Mouse (Mus musculus) forebrain, embryonic 16.5 days (tissue): ENCODE measurements around the gene Zbtb43. TPM values are rescaled to one million over a fixed set of nuclear protein-coding genes. Genes with fewer than 3 reads are reported as not detected.

ENCODE experiments used
- ATAC-seq: fragments of 200-750 bp; cut with Nextera tagmentation; 2 replicates; pipeline ENCODE4 v1.8.0; 2017; ENCODE audit warnings: mild to moderate bottlenecking, moderate library complexity
- H3K27ac ChIP-seq: fragments of 300-500 bp; sonication (generic); 2 replicates; pipeline ENCODE4 v1.5.1; 2014; ENCODE audit warnings: low read length, control low read depth
- H3K27me3 ChIP-seq: fragments of 300-500 bp; sonication (generic); replicated peaks from 2 replicates; pipeline ENCODE4 v1.6.1; 2014; ENCODE audit warnings: low read length; ENCODE audit not compliant: control insufficient read depth, insufficient read depth
- H3K36me3 ChIP-seq: fragments of 300-500 bp; sonication (generic); 2 replicates; pipeline ENCODE4 v1.6.1; 2014; ENCODE audit not compliant: control insufficient read depth, insufficient read depth
- H3K4me1 ChIP-seq: fragments of 300-500 bp; sonication (generic); replicated peaks from 2 replicates; pipeline ENCODE4 v1.6.1; 2014; ENCODE audit warnings: low read length; ENCODE audit not compliant: control insufficient read depth, insufficient read depth
- H3K4me2 ChIP-seq: fragments of 300-500 bp; sonication (generic); 2 replicates; pipeline ENCODE4 v1.6.1; 2014; ENCODE audit warnings: mild to moderate bottlenecking, low read length, control low read depth
- H3K4me3 ChIP-seq: fragments of 300-500 bp; sonication (generic); replicated peaks from 2 replicates; pipeline ENCODE4 v1.5.1; 2014; ENCODE audit warnings: mild to moderate bottlenecking, low read length, control low read depth
- H3K9ac ChIP-seq: fragments of 300-500 bp; sonication (generic); replicated peaks from 2 replicates; pipeline ENCODE4 v1.6.1; 2014; ENCODE audit warnings: low read depth, low read length, control low read depth
- H3K9me3 ChIP-seq: fragments of 300-500 bp; sonication (generic); 2 replicates; pipeline ENCODE4 v1.6.1; 2016; ENCODE audit warnings: low read length; ENCODE audit not compliant: control insufficient read depth
- WGBS: fragments of 180-500 bp; shearing (Covaris S2); extraction: QIAGEN DNeasy Blood & Tissue Kit; methylation state at CpG from one replicate; pipeline ENCODE4 v1.1.7; 2014; 5-methylcytosine and 5-hydroxymethylcytosine counted together
- polyA plus RNA-seq: library from polyadenylated mRNA; unstranded; fragments of >200 nt; fragmentation: Nextera tagmentation; extraction: Ambion mirVana; gene quantifications from 2 replicates; pipeline ENCODE4 v1.2.1, GENCODE M21; 2015

The Zbtb43 gene
- polyA plus RNA-seq, 1 experiment from 2014 or later, result 32.7 TPM

DNA sequence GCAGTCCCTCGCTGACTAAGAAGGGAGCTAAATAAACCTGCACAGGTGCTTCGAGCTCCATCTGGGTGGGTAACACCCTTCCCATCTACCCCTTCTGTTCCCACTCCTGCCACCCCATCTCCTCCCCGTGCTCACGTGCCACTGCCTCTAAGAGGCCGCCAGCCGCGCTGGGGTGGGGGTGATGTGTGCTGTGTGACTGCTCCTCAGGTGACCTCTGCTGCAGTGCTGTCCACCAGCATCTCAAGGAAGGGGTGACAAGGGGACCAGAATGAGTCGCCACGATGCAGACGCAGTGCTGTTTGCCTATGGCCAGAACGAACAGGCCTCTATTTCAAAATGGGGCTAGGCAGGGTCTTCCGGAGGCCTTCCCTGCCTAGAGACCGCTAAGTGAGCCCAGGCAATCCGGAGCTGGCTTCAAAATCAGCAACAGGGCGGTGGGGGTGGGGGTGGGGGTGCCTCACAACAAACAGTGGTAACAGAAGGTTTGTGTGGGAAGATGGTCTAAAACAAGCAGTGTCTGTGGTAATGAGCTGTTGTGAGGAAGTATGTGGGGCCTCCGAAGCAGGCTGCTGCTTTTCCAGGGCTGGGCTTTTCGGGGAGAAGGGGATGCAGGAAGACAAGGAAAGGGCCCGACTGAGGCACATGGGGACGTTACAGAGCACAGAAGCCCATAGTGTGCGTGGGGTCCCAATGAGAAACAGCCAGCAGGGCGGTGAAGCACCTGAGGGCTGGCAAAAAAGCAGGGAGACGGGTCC lies 19.1 kb downstream of the Zbtb43 start:
- Histone ChIP-seq H3K36me3 (peaks cover 22% of the 10 kb centered on the region), H3K4me3 (no peak overlapping the region), H3K4me1 (peaks cover 17% of the 10 kb centered on the region), H3K9me3 (no peaks in the 10 kb centered on the region), H3K27ac (no peak overlapping the region), H3K9ac (no peak overlapping the region), H3K27me3 (no peaks in the 10 kb centered on the region), H3K4me2 (no peak overlapping the region)
- ATAC-seq, result no peak
- 89% methylated on average over 22 of the region's 22 CpGs for WGBS

GRCm38 (mm10) chr2:33446796-33447195 lies 21.6 kb downstream of the Zbtb43 start:
- Histone ChIP-seq H3K9me3 (no peaks in the 10 kb centered on the region), H3K27ac (no peak overlapping the region), H3K4me1 (no peaks in the 10 kb centered on the region), H3K36me3 (peaks cover 7% of the 10 kb centered on the region), H3K27me3 (no peaks in the 10 kb centered on the region), H3K4me3 (no peak overlapping the region), H3K9ac (no peak overlapping the region), H3K4me2 (no peak overlapping the region)
- 70% methylated on average over 1 of the region's 1 CpGs for WGBS
- ATAC-seq, result no peak

DNA sequence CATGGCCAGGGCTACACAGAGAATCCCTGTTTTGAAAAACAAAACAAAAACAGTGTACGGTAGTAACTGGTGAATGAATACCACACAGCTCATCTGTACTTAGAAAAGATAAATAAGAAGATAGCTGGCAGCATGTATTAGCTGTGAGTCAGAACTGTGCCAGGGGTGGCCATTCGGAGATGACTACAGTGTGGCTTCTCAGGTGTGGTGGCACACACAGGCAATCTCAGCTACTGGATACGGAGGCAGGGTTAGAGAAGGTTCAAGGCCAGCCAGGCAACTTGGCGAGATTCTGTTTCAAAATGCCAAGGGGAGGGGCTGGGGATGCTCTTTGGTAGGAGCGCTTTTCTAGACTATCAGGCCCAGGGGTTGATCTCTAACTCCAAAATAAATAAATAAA lies 22.6 kb downstream of the Zbtb43 start:
- H3K27ac ChIP-seq, result no peak overlapping the region
- no peak overlapping the region for H3K9ac ChIP-seq
- H3K9me3 ChIP-seq, result no peaks in the 10 kb centered on the region
- peaks cover 1% of the 10 kb centered on the region for H3K36me3 ChIP-seq
- H3K4me2 ChIP-seq, result no peak overlapping the region
- peaks cover 3% of the 10 kb centered on the region; the same call in 1 of the 2 replicates for H3K4me1 ChIP-seq
- no peak overlapping the region for H3K4me3 ChIP-seq
- 88% methylated on average over 5 of the region's 5 CpGs for WGBS
- no peak for ATAC-seq
- H3K27me3 ChIP-seq, result no peaks in the 10 kb centered on the region

DNA sequence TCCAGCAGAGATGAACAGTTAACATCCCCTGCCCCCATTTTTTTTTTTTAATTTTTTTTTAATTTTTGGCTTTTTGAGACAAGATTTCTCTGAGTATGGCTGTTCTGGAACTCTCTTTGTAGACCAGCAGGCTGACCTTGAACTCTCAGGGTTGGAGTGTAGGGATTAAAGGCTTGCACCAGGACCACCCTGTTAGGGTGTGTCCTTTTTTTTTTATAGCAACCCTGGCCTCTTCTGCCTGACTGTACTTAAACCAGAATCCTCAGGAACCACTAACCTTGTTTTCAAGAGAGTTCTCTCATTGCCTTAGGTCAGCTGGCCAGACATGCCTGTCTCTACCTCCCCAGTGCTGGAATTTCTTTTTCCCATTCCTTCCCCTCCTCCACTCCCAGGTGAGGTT lies 23.5 kb downstream of the Zbtb43 start:
- no peaks in the 10 kb centered on the region for H3K9me3 ChIP-seq
- no peak overlapping the region for H3K4me2 ChIP-seq
- H3K4me1 ChIP-seq, result peaks cover 5% of the 10 kb centered on the region; the same call in 1 of the 2 replicates
- H3K27ac ChIP-seq, result no peak overlapping the region
- no peak overlapping the region for H3K9ac ChIP-seq
- H3K27me3 ChIP-seq, result no peaks in the 10 kb centered on the region
- H3K36me3 ChIP-seq, result no peaks in the 10 kb centered on the region
- ATAC-seq, result no peak
- no peak overlapping the region for H3K4me3 ChIP-seq

GRCm38 (mm10) chr2:33444358-33444757 lies 24.0 kb downstream of the Zbtb43 start:
- ATAC-seq, result no peak
- peaks cover 5% of the 10 kb centered on the region; the same call in 1 of the 2 replicates for H3K4me1 ChIP-seq
- 28% methylated on average over 5 of the region's 5 CpGs for WGBS

GRCm38 (mm10) chr2:33442701-33443100 lies 25.7 kb downstream of the Zbtb43 start:
- Histone ChIP-seq H3K4me2 (no peak overlapping the region), H3K9me3 (no peaks in the 10 kb centered on the region), H3K27me3 (no peaks in the 10 kb centered on the region), H3K4me1 (peaks cover 5% of the 10 kb centered on the region; the same call in 1 of the 2 replicates), H3K36me3 (no peaks in the 10 kb centered on the region), H3K4me3 (no peak overlapping the region), H3K9ac (no peak overlapping the region), H3K27ac (no peak overlapping the region)
- ATAC-seq, result no peak
- WGBS, result 46% methylated on average over 4 of the region's 4 CpGs

More at GRCm38 (mm10) chr2:33444358-33444757, 24.0 kb downstream of the Zbtb43 start:
- Histone ChIP-seq H3K9ac (no peak overlapping the region), H3K27me3 (no peaks in the 10 kb centered on the region), H3K36me3 (no peaks in the 10 kb centered on the region), H3K9me3 (no peaks in the 10 kb centered on the region), H3K4me3 (no peak overlapping the region), H3K27ac (no peak overlapping the region), H3K4me2 (no peak overlapping the region)

DNA sequence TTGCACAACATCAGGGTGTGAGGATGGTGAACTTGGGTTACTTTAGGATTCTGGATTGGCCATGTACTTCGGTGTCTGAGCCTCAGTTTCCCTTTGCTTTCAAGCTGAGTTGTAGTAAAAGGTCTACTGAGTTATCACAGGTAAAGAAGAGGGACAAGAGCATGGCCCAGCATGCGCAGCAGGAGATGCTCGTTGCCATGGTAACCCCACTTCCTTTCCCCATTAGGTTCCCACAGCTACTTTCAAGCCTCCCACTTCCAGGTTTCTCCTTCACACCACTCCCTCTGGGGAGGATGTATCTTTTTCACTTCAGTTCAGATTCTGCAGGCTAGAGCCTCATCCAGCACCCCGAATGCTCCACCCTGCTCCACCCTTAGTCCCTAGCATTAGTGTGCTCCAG lies 27.5 kb downstream of the Zbtb43 start:
- no peak overlapping the region for H3K4me2 ChIP-seq
- H3K27ac ChIP-seq, result no peak overlapping the region
- H3K9ac ChIP-seq, result no peak overlapping the region
- peaks cover 11% of the 10 kb centered on the region for H3K4me1 ChIP-seq
- no peaks in the 10 kb centered on the region for H3K36me3 ChIP-seq
- no peaks in the 10 kb centered on the region for H3K9me3 ChIP-seq
- no peak overlapping the region for H3K4me3 ChIP-seq
- 21% methylated on average over 4 of the region's 4 CpGs for WGBS
- no peaks in the 10 kb centered on the region for H3K27me3 ChIP-seq
- ATAC-seq, result no peak

DNA sequence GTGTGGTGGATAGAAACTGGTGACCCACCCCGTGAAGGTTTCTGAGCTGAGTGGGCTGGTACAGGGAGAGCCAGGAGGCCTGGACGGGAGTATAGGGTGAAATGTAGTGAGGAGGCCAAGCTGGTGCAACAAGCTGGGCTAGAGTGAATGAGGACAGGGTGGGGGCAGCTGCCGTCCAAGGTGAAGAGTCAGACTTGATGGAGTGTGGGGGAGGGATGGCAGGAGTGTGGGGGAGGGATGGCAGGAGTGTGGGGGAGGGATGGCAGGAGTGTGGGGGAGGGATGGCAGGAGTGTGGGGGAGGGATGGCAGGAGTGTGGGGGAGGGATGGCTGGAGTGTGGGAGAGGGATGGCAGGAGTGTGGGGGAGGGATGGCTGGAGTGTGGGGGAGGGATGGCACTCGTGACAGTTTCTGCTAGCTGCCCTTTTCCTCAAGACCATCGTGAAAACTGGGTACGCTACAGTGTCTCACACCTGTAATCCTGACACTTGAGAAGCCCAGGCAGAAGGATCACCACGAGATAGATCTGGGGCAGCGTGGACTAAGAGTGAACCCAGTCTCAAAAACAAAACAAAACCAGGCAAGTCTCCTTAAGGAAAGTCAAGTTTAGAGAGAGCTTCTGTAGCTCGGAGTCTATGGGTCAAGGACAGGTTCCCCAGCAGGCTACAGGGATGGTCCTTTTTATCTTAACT lies 28.2 kb downstream of the Zbtb43 start:
- no peaks in the 10 kb centered on the region for H3K36me3 ChIP-seq
- H3K27ac ChIP-seq, result no peak overlapping the region
- no peak overlapping the region for H3K4me2 ChIP-seq
- H3K27me3 ChIP-seq, result no peaks in the 10 kb centered on the region
- no peaks in the 10 kb centered on the region for H3K9me3 ChIP-seq
- WGBS, result 31% methylated on average over 9 of the region's 9 CpGs
- peaks cover 16% of the 10 kb centered on the region for H3K4me1 ChIP-seq
- no peak overlapping the region for H3K4me3 ChIP-seq
- ATAC-seq, result no peak
- H3K9ac ChIP-seq, result no peak overlapping the region

- Histone ChIP-seq H3K36me3 (no peaks in the 10 kb centered on the region), H3K27me3 (no peaks in the 10 kb centered on the region), H3K4me2 (no peak overlapping the region), H3K4me3 (no peak overlapping the region), H3K9ac (no peak overlapping the region), H3K4me1 (peaks cover 16% of the 10 kb centered on the region), H3K27ac (no peak overlapping the region), H3K9me3 (no peaks in the 10 kb centered on the region)
- no peak for ATAC-seq
- WGBS, result 6% methylated on average over 8 of the region's 8 CpGs
Observed at GRCm38 (mm10) chr2:33439471-33439881, 28.9 kb downstream of the Zbtb43 start.
